Mouse (Mus musculus) cerebellum, postnatal 25 days (tissue): ENCODE measurements around the gene 1700001P01Rik.

Experiments used
- DNase-seq, 2 experiments: peaks; one replicate each; pipeline ENCODE4 v3.0.0; 2021; ENCODE audit warnings: mixed read lengths in 2 of 2

Gene 1700001P01Rik

DNA sequence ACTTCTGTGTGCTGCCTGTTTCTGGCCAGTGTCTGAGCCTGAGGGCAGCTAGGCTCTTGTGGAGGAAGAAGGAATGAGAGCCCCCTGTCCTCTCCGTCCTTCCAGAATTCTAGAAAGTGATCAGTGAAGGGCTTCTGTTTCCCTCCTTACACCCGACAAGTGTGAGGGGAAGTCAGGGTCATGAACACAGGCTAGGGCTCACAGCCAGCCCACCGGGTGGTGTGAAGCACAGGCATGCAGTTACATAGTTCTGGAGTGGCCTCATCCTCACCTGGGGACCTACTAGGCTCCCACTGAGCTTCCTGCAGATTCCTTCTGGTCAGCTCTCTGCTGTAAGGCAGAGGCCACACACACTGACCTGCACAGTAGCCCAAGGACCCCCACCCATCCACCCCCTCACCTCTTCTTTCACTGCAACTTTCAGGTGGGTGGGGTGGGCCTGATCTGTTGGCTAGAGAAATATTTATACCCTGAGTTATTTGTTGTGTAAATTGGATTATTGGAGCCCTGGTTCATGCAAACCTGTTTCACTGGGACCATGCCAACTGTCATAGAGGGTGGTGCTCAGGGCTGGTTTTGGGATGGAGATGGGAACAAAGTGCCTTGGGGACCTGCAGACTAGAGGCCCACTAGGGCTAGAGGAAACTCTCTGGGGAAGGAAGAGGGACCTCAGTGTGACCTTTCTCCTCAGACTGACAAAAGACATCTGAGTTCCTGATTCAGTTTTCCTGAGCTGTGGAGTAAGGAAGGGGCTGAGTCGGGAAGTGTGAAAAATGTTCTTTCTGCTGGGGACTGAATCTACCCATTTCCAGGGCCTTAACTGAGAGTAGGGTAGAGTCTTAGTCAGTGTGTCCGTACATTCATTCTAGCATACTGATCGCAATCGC lies 33.8 kb upstream of the 1700001P01Rik start:
- peak; percentile 24 to 44 for DNase-seq

DNA sequence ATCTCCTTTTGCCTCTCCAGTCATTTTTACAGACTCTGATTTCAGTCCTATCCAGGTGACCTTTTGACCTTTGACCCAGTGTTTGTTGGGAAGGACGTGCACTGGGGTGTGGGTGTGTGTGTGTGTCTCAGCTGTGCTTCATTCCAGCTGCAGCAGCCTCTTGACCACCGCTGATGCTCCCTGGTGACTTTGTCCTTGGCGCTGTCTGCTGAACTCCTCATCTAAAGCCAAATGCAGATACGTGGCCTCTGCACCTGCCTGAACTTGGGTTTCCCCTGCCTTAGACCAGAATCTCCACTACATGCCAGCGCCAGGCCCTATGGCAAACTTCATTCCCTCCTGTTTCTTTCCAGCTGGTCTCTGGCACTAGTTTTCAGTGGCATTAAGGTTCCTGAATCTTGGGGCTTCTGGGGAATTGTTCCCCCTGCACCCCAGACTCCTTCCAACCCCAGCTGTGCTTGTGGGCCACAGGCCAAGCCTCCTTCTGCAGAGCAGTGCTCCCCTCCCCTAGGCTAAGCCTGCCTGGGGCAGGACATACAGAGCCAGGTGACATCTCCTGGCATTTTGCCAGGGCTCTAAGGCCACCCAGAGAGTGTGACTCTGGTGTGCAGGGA lies 33.0 kb upstream of the 1700001P01Rik start:
- DNase-seq, result peak; percentile 70 to 77

DNA sequence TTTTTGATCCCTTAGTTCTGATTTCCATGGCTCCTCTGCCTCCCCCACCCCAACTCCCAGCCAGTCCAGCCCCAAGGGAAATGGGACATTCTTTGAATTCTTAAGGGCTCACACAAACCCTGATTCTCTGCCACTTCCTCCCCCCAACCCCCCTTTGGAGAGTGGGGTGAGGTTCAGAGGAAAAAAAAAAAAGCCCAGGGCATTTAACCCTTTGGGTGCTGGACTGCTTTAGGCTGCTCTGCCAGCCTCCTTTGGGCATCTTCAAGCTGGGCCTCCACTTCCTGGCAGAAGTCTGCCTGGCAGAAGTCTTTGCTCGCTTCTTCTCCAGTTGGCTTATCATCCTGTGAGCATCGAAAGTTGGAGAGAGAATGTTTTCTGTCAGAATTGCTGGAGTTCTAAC lies 32.4 kb upstream of the 1700001P01Rik start:
- DNase-seq, result peak in 1 of 2 experiments; percentile 35

GRCm38 (mm10) chr11:97807626-97808025 lies 31.9 kb upstream of the 1700001P01Rik start:
- peak; percentile 41 to 45 for DNase-seq

DNA sequence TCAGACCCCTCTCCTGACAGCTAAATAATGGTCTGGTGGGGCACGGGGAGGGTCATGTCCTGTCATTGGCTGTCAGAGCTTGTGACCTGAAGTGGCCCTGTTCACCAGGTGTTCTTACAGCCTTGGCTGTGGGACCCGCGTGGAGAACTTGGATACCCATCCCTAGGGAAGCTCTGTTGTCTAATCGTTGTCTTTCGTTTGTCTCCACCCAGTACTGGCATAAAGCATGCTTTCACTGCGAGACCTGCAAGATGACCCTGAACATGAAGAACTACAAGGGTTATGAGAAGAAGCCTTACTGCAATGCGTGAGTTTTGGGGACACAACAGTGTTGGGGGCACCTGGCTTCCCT lies 30.9 kb upstream of the 1700001P01Rik start:
- peak in 1 of 2 experiments; percentile 15 for DNase-seq

- DNase-seq, result peak; percentile 35 to 58
Observed at GRCm38 (mm10) chr11:97805662-97806612, 30.2 kb upstream of the 1700001P01Rik start.

DNA sequence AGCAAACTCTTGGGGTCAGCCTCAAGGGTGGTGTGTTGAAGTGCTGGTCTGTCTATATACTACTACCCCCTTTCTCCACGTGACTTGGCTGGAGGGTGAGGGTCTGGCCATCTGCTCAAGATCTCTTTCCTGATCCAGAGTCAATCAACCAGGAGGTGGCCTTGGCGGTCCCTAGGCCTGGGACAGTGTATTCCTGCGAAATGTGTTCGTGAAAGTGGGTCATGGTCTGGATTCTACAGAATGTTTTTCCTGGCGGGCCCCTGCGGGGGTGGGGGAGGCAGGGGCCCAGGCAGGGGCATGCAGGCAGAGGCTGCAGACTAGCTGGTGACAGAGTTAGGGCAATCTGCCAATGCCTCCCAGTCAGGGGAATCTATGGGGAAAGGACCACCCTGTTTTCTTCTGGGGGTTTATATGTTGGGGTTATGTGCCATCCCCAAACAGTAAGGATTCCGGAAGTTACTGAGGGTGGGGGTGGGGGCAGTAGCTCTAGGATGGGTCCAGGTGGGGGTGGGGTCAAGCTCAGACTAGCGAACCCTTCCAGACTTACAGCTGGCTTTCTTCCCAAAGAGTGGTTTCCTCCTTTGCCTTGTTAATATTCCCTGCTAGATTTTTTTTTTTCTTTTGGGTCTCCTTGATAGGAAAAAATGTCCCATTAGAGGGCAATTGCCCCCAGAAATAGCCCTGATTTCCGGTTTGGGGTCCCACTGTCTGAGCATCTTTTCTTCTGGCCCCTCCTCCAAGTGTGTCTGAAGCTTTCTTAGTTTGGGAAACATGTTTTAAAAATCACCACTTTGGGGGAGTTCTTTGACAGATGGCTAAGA lies 29.3 kb upstream of the 1700001P01Rik start:
- peak; percentile 37 to 50 for DNase-seq

DNA sequence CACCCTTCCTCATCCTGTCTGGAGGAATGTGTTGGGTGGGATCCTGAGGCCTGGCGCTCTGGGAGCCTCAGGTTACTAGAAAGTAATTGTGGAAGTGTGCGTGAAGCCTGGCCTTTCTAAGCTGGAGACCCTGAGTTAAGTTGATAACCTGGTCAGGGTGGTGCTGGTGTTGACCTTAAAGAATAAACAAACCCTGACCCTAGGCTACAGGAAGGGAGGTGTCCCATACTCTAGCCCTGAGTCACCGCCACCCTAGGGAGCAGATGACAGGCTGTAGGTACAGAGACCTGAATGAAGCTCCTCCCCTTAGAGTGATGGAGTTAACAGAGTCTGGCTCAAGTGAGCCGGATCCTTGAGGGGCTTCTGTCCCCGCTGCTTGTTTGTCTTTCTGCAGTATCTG lies 28.1 kb upstream of the 1700001P01Rik start:
- peak in 1 of 2 experiments; percentile 11 for DNase-seq

DNA sequence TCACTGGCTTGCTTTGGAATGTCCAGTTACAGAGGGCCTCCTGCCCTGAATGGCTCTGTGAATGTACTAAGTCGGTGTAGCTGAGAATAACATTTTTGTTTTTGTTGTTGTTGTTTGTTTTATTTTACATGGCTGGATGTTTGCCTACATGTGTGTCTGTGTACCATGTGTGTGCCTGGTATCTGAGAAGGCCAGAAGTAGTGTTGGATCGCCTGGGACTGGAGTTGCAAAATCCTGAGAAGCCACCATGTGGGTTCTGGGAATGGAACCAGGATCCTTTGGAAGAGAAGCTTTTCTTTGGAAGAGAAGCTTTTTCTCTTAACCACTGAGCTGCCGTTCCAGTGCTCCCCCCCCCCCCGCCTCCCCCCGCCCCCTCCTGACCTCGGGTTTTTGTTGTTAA lies 26.8 kb upstream of the 1700001P01Rik start:
- DNase-seq, result peak in 1 of 2 experiments; percentile 9

DNA sequence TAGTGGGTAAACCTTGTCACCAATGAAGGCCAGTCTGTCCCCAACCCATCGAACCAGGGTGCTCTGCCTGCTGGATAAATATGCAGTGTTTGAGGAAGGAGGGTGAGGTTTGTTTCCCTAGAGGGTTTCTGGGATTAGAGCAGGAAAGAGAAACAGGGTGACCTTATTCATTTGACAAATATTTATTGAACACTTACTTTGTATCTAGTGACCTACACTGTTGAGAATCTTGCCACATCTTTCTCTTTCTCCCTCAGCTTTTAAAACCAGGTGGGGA lies 26.4 kb upstream of the 1700001P01Rik start:
- DNase-seq, result no peak

- DNase-seq, result peak; percentile 60 to 73
Observed at GRCm38 (mm10) chr11:97801409-97802193, 25.9 kb upstream of the 1700001P01Rik start.

DNA sequence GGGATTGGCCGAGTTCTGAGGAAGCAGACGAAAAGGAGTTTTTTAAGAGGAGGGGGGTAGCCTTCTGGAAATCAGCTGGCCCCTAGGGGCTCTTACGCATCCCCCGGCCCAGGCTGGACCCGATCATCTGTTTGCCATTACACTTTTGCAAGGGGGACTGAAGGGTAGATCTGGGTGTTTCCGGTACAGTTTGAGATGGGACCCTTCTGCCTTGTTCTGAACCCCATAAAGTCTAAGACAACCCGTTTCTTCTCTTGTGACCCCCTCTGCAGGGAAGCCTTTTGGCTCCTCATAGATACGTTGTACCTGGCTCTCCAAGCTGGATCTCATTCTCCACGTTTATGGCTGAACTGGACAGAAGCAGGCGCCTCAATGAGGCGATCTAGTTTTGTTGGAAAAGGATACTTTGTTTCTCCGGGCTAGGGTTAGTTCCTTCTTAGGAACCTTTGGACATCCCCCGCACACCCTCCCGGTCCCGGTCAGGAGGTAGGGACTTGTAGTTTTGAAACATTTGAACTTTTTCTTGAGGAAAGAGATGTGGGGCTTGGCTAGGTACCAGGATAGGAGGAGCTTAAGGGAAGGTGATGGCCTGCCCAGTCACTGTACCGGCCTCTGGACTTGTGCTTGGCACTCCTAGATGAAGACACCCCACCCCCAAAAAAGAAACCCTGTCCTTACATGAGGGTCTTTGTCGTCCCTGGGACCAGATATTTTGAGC lies 25.1 kb upstream of the 1700001P01Rik start:
- peak; percentile 29 to 56 for DNase-seq

GRCm38 (mm10) chr11:97799994-97800690 lies 24.4 kb upstream of the 1700001P01Rik start:
- peak; percentile 75 to 77 for DNase-seq

DNA sequence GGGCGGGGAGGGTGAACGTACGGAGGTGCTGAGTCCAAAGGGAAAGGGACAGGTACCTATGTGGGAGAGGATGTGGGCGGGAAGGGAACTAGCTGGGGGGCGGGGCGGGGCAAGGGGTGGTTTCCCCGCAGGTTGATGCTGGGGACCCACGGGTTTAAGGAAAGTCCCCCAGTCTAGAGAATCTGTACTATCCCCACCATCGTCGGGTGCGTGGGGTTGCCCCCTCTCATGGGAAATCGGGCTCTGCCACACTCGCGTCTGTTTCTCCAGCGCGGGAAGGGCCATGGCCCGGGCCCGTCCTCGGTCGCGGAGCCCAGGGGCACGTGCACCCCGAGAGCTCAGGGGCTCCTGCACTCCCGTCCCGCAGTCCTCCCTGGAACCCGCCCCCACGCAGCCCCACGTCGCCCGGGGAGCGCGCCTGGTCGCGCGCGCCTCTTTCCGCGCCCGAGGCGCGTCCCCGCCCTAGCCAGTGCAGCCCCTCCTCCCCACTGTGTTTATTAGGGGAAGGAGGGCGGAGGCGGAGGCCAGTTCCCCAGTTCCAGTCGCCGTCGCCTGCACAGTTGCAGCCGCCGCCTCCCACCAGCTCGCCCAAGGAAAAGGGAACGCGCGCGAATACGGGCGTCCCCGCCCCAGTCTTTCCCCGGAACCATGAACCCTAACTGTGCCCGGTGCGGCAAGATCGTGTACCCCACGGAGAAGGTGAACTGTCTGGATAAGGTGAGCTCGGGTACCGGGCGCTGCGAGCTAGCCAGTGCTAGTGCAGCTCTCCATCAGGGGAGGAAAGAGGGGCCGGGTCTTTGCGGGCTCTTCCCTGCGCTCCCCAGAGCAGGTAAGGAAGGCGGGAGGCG lies 23.7 kb upstream of the 1700001P01Rik start:
- peak; percentile 93 to 95 for DNase-seq

DNA sequence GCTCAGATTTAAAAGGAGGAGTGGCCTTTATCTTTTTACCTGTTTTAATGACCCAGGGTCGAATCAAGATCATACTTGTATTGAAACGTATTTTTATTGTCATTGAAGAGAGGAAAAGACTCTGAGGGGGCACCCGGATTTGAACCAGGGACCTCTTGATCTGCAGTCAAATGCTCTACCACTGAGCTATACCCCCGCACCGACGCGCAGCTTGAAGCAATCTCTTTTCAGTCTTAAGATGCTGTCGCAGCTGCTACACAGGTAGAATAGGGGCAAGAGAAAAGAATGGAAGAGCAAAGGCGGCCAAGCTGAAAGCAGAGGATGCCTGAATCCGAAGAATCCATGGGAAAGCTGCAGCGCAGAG lies 23.0 kb upstream of the 1700001P01Rik start, which contains the start of gene Lasp1:
TSS of gene Lasp1 (plus strand) at position 219 of the 364 bp plus-strand sequence.
- peak; percentile 93 to 97 for DNase-seq

GRCm38 (mm10) chr11:97798083-97798435 lies 22.3 kb upstream of the 1700001P01Rik start:
- DNase-seq, result no peak

DNA sequence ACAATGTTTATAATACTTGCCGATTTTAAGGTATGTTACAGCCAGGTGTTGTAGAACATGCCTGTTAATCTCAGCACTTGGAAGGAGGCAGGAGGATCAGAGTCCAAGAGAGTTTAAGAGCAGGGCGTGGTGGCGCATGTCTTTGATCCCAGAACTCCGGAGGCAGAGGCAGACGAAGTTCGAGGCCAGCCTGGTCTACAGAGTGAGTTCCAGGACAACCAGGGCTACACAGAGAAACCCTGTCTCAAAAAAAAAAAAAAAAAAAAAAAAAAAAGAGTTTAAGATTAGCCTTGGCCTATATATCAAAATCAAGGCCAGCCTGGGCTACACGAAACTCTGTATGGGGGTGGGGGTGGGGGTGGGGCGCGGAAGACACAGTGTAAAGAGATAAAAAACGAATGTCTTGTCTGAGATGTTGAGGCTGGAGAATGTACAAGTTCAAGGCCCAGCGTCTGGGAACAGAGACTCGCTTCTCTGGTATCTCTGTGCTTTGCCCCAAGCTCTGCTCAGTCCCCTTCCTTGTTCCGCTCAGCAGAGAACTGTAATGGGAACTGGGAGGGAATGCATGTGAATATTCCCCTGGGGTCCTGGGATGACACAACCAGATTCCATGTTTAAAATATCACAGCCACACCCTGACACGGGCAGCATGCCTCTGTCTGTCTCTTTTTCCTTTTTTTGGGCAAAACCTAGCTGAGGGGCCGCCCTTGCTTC lies 21.8 kb upstream of the 1700001P01Rik start:
- peak; percentile 6 to 36 for DNase-seq

- DNase-seq, result peak; percentile 84 to 87
Observed at GRCm38 (mm10) chr11:97796910-97797309, 21.2 kb upstream of the 1700001P01Rik start.
